Mouse (Mus musculus) midbrain, embryonic 13.5 days (tissue): ENCODE data around the gene Defb43. TPM values are rescaled to one million over a fixed set of nuclear protein-coding genes. Genes with fewer than 3 reads are reported as not detected.
A peak's percentile ranks its signal among the peaks of the same experiment; 100 is the strongest.

Experiments
- ATAC-seq: fragments of 200-750 bp; cut with Nextera tagmentation; 2 replicates; pipeline ENCODE4 v1.8.0; 2017; ENCODE audit warnings: mild to moderate bottlenecking, moderate TSS enrichment, moderate library complexity
- H3K27ac ChIP-seq: fragments of 300-500 bp; sonication (generic); 2 replicates; pipeline ENCODE4 v1.5.1; 2015; ENCODE audit warnings: inconsistent platforms, mild to moderate bottlenecking, moderate library complexity
- H3K27me3 ChIP-seq: fragments of 300-500 bp; sonication (generic); 2 replicates; pipeline ENCODE4 v1.6.1; 2015; ENCODE audit warnings: mild to moderate bottlenecking, inconsistent platforms
- H3K36me3 ChIP-seq: fragments of 300-500 bp; sonication (generic); 2 replicates; pipeline ENCODE4 v1.6.1; 2015; ENCODE audit warnings: mild to moderate bottlenecking, inconsistent platforms
- H3K4me1 ChIP-seq: fragments of 300-500 bp; sonication (generic); replicated peaks from 2 replicates; pipeline ENCODE4 v1.6.1; 2015; ENCODE audit warnings: inconsistent platforms
- H3K4me2 ChIP-seq: fragments of 300-500 bp; sonication (generic); replicated peaks from 2 replicates; pipeline ENCODE4 v1.6.1; 2015; ENCODE audit warnings: moderate library complexity, mild to moderate bottlenecking, inconsistent platforms
- H3K4me3 ChIP-seq: fragments of 300-500 bp; sonication (generic); replicated peaks from 2 replicates; pipeline ENCODE4 v1.5.1; 2015; ENCODE audit warnings: mild to moderate bottlenecking, inconsistent platforms
- H3K9ac ChIP-seq: fragments of 300-500 bp; sonication (generic); replicated peaks from 2 replicates; pipeline ENCODE4 v1.6.1; 2015; ENCODE audit warnings: mild to moderate bottlenecking, inconsistent platforms
- H3K9me3 ChIP-seq: fragments of 300-500 bp; sonication (generic); 2 replicates; pipeline ENCODE4 v1.6.1; 2016; ENCODE audit warnings: mild to moderate bottlenecking, inconsistent platforms
- WGBS: fragments of 180-500 bp; shearing (Covaris S2); methylation state at CpG from one replicate; pipeline ENCODE4 v1.1.7; 2015; 5-methylcytosine and 5-hydroxymethylcytosine counted together
- polyA plus RNA-seq: library from polyadenylated mRNA; unstranded; fragments of >200 nt; fragmentation: Nextera tagmentation; extraction: Ambion mirVana; gene quantifications from 2 replicates; pipeline ENCODE4 v1.2.1, GENCODE M21; 2015

Defb43 gene
- not detected in 2 replicates for polyA plus RNA-seq

GRCm38 (mm10) chr14:63011471-63011870 is at the start of gene Defb43:
Gene Defb43 (plus strand): TSS chr14:63011771.
- no peak for ATAC-seq
- H3K4me1 ChIP-seq, result no peaks in the 10 kb centered on the region

GRCm38 (mm10) chr14:62963632-62964031 is 47.9 kb upstream of the Defb43 start:
- Histone ChIP-seq H3K36me3 (peaks cover 18% of the 10 kb centered on the region), H3K9ac (no peak overlapping the region), H3K27me3 (no peaks in the 10 kb centered on the region), H3K4me1 (peaks cover 11% of the 10 kb centered on the region), H3K9me3 (no peaks in the 10 kb centered on the region), H3K4me3 (no peak overlapping the region), H3K4me2 (no peak overlapping the region), H3K27ac (no peak overlapping the region)
- ATAC-seq, result no peak
- 92% methylated on average over 4 of the region's 4 CpGs for WGBS

More at GRCm38 (mm10) chr14:63011471-63011870, at the start of gene Defb43:
- Histone ChIP-seq H3K36me3 (no peaks in the 10 kb centered on the region), H3K27me3 (no peaks in the 10 kb centered on the region), H3K4me2 (no peak within 1 kb of the TSS), H3K9ac (no peak within 1 kb of the TSS), H3K9me3 (peaks cover 3% of the 10 kb centered on the region; the same call in 1 of the 2 replicates), H3K4me3 (no peak within 1 kb of the TSS), H3K27ac (no peak within 1 kb of the TSS)
- 93% methylated on average over 5 of the region's 5 CpGs for WGBS

GRCm38 (mm10) chr14:62965342-62965741 is 46.2 kb upstream of the Defb43 start:
- 0 out of 2 replicates have a peak, but pooled peaks cover 5% of the 10 kb centered on the region for H3K36me3 ChIP-seq
- H3K27ac ChIP-seq, result no peak overlapping the region
- WGBS, result 90% methylated on average over 5 of the region's 5 CpGs
- no peak overlapping the region for H3K4me3 ChIP-seq
- peaks cover 11% of the 10 kb centered on the region for H3K4me1 ChIP-seq
- H3K27me3 ChIP-seq, result no peaks in the 10 kb centered on the region
- H3K9ac ChIP-seq, result no peak overlapping the region; the same call in 1 of the 2 replicates
- no peak for ATAC-seq
- H3K4me2 ChIP-seq, result peak overlapping the region; percentile 44; the same call in 1 of the 2 replicates
- H3K9me3 ChIP-seq, result no peaks in the 10 kb centered on the region

- Histone ChIP-seq H3K36me3 (0 out of 2 replicates have a peak, but pooled peaks cover 5% of the 10 kb centered on the region), H3K27ac (no peak overlapping the region), H3K9me3 (no peaks in the 10 kb centered on the region), H3K4me2 (peak overlapping the region; percentile 44), H3K9ac (no peak overlapping the region; the same call in 1 of the 2 replicates), H3K27me3 (no peaks in the 10 kb centered on the region), H3K4me1 (peaks cover 11% of the 10 kb centered on the region), H3K4me3 (peak overlapping the region; percentile 21)
- no peak for ATAC-seq
- 23% methylated on average over 15 of the region's 15 CpGs for WGBS
Observed at GRCm38 (mm10) chr14:62965811-62966520, 45.6 kb upstream of the Defb43 start.

- Histone ChIP-seq H3K4me1 (no peaks in the 10 kb centered on the region), H3K27ac (no peak overlapping the region), H3K9ac (no peak overlapping the region), H3K9me3 (no peaks in the 10 kb centered on the region), H3K36me3 (no peaks in the 10 kb centered on the region), H3K4me2 (no peak overlapping the region), H3K4me3 (no peak overlapping the region), H3K27me3 (no peaks in the 10 kb centered on the region)
- WGBS, result 22% methylated on average over 5 of the region's 5 CpGs
- ATAC-seq, result no peak
Observed at GRCm38 (mm10) chr14:62975046-62975445, 36.5 kb upstream of the Defb43 start.

GRCm38 (mm10) chr14:62979815-62980214 is 31.8 kb upstream of the Defb43 start:
- Histone ChIP-seq H3K27ac (no peak overlapping the region), H3K36me3 (no peaks in the 10 kb centered on the region), H3K4me2 (no peak overlapping the region), H3K4me3 (no peak overlapping the region), H3K9me3 (no peaks in the 10 kb centered on the region), H3K4me1 (no peaks in the 10 kb centered on the region), H3K27me3 (no peaks in the 10 kb centered on the region), H3K9ac (no peak overlapping the region)
- 73% methylated on average over 1 of the region's 1 CpGs for WGBS
- no peak for ATAC-seq

- no peaks in the 10 kb centered on the region for H3K27me3 ChIP-seq
- no peaks in the 10 kb centered on the region for H3K9me3 ChIP-seq
- H3K4me1 ChIP-seq, result no peaks in the 10 kb centered on the region
- ATAC-seq, result no peak
- H3K27ac ChIP-seq, result no peak within 1 kb of the TSS
- 79% methylated on average over 1 of the region's 1 CpGs for WGBS
- no peak within 1 kb of the TSS for H3K4me2 ChIP-seq
- no peak within 1 kb of the TSS for H3K9ac ChIP-seq
- H3K36me3 ChIP-seq, result no peaks in the 10 kb centered on the region
- no peak within 1 kb of the TSS for H3K4me3 ChIP-seq
Observed at GRCm38 (mm10) chr14:62984410-62984809, 27.2 kb upstream of the Defb43 start, which contains the start of gene Defb48. Gene Defb48 (minus strand): TSS chr14:62984510.

- Histone ChIP-seq H3K9me3 (no peaks in the 10 kb centered on the region), H3K9ac (no peak overlapping the region), H3K4me3 (no peak overlapping the region), H3K36me3 (no peaks in the 10 kb centered on the region), H3K4me1 (no peaks in the 10 kb centered on the region), H3K4me2 (no peak overlapping the region), H3K27ac (no peak overlapping the region), H3K27me3 (no peaks in the 10 kb centered on the region)
- no peak for ATAC-seq
- 74% methylated on average over 3 of the region's 3 CpGs for WGBS
Observed at GRCm38 (mm10) chr14:62991271-62991670, 20.3 kb upstream of the Defb43 start.

GRCm38 (mm10) chr14:62991849-62992510 is 19.6 kb upstream of the Defb43 start:
- Histone ChIP-seq H3K9ac (no peak overlapping the region), H3K4me3 (no peak overlapping the region), H3K4me2 (no peak overlapping the region), H3K27ac (no peak overlapping the region), H3K36me3 (no peaks in the 10 kb centered on the region), H3K4me1 (no peaks in the 10 kb centered on the region), H3K27me3 (no peaks in the 10 kb centered on the region), H3K9me3 (no peaks in the 10 kb centered on the region)
- ATAC-seq, result no peak
- WGBS, result 48% methylated on average over 7 of the region's 7 CpGs

- Histone ChIP-seq H3K4me3 (no peak within 1 kb of the TSS), H3K27ac (no peak within 1 kb of the TSS), H3K4me2 (no peak within 1 kb of the TSS), H3K9ac (no peak within 1 kb of the TSS), H3K4me1 (no peaks in the 10 kb centered on the region), H3K9me3 (no peaks in the 10 kb centered on the region), H3K36me3 (no peaks in the 10 kb centered on the region), H3K27me3 (no peaks in the 10 kb centered on the region)
- 78% methylated on average over 8 of the region's 8 CpGs for WGBS
- ATAC-seq, result no peak
Observed at GRCm38 (mm10) chr14:62997777-62998176, 13.8 kb upstream of the Defb43 start, which contains the start of gene Defb47. Gene Defb47 (plus strand): TSS chr14:62998077.

- H3K9me3 ChIP-seq, result no peaks in the 10 kb centered on the region
- H3K27ac ChIP-seq, result no peak overlapping the region
- no peaks in the 10 kb centered on the region for H3K4me1 ChIP-seq
- no peak overlapping the region for H3K9ac ChIP-seq
- 90% methylated on average over 4 of the region's 4 CpGs for WGBS
- ATAC-seq, result no peak
- H3K36me3 ChIP-seq, result no peaks in the 10 kb centered on the region
- no peak overlapping the region for H3K4me2 ChIP-seq
- H3K27me3 ChIP-seq, result no peaks in the 10 kb centered on the region
- H3K4me3 ChIP-seq, result no peak overlapping the region
Observed at GRCm38 (mm10) chr14:62998977-62999376, 12.6 kb upstream of the Defb43 start.

- Histone ChIP-seq H3K4me1 (no peaks in the 10 kb centered on the region), H3K9ac (no peak overlapping the region), H3K9me3 (no peaks in the 10 kb centered on the region), H3K27me3 (no peaks in the 10 kb centered on the region), H3K4me3 (no peak overlapping the region), H3K36me3 (no peaks in the 10 kb centered on the region), H3K4me2 (no peak overlapping the region), H3K27ac (no peak overlapping the region)
- ATAC-seq, result no peak
- WGBS, result 87% methylated on average over 2 of the region's 2 CpGs
Observed at GRCm38 (mm10) chr14:63002588-63002987, 9.0 kb upstream of the Defb43 start.
